Mouse (Mus musculus) CH12.LX (cell line): ENCODE measurements around the gene Cpa3.

Source experiments
- CHD1 ChIP-seq: IDR thresholded peaks from 2 replicates; pipeline ENCODE4 v1.6.1; 2012; ENCODE audit warnings: low read depth, low read length, improper control_type of control experiment, inconsistent platforms
- CTCF ChIP-seq, 2 experiments: IDR thresholded peaks in 1 of 2; conservative IDR thresholded peaks in 1 of 2; 2 replicates each; pipeline ENCODE4 v1.5.1; 2011 to 2012; ENCODE audit warnings: low read depth in 2 of 2, low read length in 2 of 2, improper control_type of control experiment in 1 of 2, inconsistent platforms in 1 of 2, mild to moderate bottlenecking in 1 of 2, moderate library complexity in 1 of 2
- MXI1 ChIP-seq: IDR thresholded peaks from 2 replicates; pipeline ENCODE4 v1.6.1; 2011; ENCODE audit warnings: mild to moderate bottlenecking, low read depth, low read length, improper control_type of control experiment
- NRF1 ChIP-seq: IDR thresholded peaks from 2 replicates; pipeline ENCODE4 v1.6.1; 2014; ENCODE audit warnings: low read depth, mild to moderate bottlenecking, inconsistent platforms, low read length, improper control_type of control experiment, moderate library complexity
- POLR2A ChIP-seq: IDR thresholded peaks from 2 replicates; pipeline ENCODE4 v1.6.1; 2011; ENCODE audit warnings: low read depth, mild to moderate bottlenecking, improper control_type of control experiment, low read length
- ZKSCAN1 ChIP-seq: IDR thresholded peaks from 2 replicates; pipeline ENCODE4 v1.6.1; 2012; ENCODE audit warnings: low read depth, inconsistent platforms, low read length, improper control_type of control experiment, borderline replicate concordance

DNA sequence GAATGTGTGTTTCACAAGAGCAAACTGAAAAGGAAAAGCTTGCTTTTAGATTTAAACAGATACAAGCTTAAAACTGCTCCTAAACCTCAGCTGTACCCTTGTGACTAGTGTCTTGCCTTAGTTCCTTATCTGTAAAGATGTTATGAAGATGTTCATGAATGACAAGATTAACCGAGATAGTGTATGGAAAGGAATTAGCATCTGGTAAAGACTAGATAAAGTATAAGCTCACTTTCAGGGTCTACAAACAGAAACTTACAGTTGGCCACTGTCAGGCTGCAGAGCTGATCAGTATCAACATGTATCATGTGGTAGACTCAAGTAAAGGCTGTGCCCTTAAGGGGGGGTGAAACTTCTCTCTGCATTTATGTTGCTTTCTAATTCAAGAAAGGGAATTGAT is 1.9 kb upstream of the Cpa3 start:
- TF ChIP-seq POLR2A: no peak
- no peak for TF ChIP-seq CTCF (conservative IDR thresholded peaks at IDR 0.05 in 1 of 2, IDR thresholded peaks at IDR 0.05 in 1 of 2; ENCODE audit: low read depth in 2 of 2, low read length in 2 of 2)
- TF ChIP-seq NRF1: no peak
- no peak for TF ChIP-seq MXI1
- TF ChIP-seq ZKSCAN1: no peak
- TF ChIP-seq CHD1: no peak
